Mouse (Mus musculus): ENCODE results near the gene Gdpd4.

The Gdpd4 gene

DNA sequence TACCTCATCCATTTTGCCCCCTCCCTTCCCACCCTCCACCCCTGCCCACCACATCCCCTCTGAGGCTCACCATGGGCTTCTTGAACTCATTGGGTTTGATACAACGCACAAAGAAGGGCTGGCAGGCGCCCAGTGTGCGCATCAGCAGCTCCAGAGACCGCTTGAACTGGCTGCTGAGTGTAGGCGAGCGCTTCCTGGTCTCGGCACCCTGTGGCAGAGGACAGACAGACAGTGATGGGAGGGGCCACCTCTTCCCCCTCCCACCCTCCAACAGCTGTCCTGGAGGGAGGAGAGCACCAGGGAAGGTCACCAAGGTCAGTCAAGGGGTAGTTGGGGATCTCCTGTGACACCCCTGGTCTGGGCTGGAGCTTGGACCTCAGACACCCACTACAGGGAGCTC, 165.6 kb downstream of the Gdpd4 start:
- no peak for DNase-seq (ENCODE audit: low spot score)

DNA sequence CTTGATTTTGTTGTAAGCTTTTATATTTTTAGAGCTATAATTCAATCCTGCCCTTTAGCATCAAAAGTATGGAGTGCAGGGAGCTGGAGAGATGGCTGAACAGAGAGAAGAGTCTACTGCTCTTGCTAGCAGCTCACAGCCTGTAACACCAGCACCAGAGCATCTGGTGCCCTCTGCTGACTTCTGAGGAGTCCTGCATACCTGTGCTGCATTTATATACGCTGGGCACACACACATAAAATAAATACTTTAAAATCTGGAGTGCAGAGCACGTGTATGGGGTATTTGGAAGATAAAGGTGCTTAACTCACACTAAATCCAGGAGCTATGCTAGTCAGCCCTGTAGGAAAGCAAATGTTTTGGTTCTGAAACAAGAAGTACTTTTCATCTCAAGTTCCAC, 166.6 kb downstream of the Gdpd4 start:
- DNase-seq (ENCODE audit: low spot score) = no peak

- no peak for DNase-seq (ENCODE audit: low spot score)
Observed at GRCm38 (mm10) chr7:98095852-98096251, 176.1 kb downstream of the Gdpd4 start.

GRCm38 (mm10) chr7:98097557-98097956, 177.8 kb downstream of the Gdpd4 start:
- DNase-seq (ENCODE audit: low spot score) = no peak

Measured in urinary bladder, postnatal 14 days (tissue).